Mouse (Mus musculus) gastrocnemius, adult 18-20 months (tissue): ENCODE measurements around the gene Mid1. TPM values are rescaled to one million over a fixed set of nuclear protein-coding genes. Genes with fewer than 3 reads are reported as not detected.
"Not testable (repeated sequence)": the region's sequence is repeated elsewhere in the genome, so short reads cannot be mapped to it uniquely, and the experiment has no call there.

Experiments used
- DNase-seq: peaks from one replicate; pipeline ENCODE4 v3.0.0; 2021; ENCODE audit warnings: low spot score
- total RNA-seq, 2 experiments: library from RNA; stranded (reverse); gene quantifications; 2 replicates each; pipeline ENCODE4 v1.2.3; 2021

Gene Mid1
- total RNA-seq, 2 experiments from 2014 or later: 3.7 to 7.3 TPM

DNA sequence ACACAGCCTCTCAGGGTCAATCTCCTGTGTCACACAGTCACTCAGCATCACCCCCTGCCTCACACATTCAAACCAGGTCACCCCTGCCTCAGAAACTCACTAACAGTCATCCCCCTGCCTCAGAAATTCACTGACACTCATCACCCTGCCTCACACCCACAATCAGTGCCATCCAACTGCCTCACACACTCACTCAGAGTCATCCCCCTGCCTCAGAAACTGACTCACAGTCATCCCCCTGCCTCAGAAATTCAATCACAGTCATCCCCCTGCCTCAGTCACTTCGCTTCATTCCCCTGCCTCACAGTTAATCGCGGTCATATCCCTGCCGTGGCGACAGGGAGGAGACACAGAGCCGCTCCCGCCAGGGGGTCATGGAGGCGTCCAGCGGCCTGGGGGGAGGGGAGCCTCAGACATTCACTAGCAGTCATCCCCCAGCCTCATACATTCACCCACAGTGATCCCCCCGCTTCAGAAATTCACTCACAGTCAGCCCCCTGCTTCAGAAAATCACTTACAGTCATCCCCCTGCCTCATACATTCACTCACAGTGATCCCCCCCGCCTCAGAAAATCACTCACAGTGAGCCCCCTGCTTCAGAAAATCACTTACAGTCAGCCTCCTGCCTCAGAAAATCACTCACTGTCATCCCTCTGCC is 314.4 kb downstream of the Mid1 start:
- DNase-seq: not testable (repeated sequence)

GRCm38 (mm10) chrX:169999912-170000641 is 315.1 kb downstream of the Mid1 start:
- DNase-seq: not testable (repeated sequence)

GRCm38 (mm10) chrX:170000642-170001387 is 315.8 kb downstream of the Mid1 start:
- DNase-seq: not testable (repeated sequence)

DNA sequence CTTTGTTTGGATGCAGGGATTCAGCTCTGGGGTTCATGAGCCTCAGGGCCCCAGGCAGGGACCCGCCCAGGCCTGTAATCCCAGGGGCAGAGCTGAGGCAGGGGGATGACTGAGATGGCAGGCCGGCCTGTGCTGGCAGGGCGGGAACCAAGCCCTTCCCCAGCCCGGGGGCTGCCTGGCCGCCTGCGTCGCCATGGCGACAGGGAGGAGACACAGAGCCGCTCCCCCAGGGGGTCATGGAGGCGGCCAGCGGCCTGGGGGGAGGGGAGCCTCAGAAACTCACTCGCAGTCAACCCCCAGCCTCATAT is 316.3 kb downstream of the Mid1 start:
- not testable (repeated sequence) for DNase-seq

- not testable (repeated sequence) for DNase-seq
Observed at GRCm38 (mm10) chrX:170002510-170003197, 317.7 kb downstream of the Mid1 start.

GRCm38 (mm10) chrX:170003536-170003935 is 318.5 kb downstream of the Mid1 start:
- DNase-seq: not testable (repeated sequence)

GRCm38 (mm10) chrX:170004236-170004635 is 319.2 kb downstream of the Mid1 start:
- not testable (repeated sequence) for DNase-seq

GRCm38 (mm10) chrX:170004793-170005192 is 319.8 kb downstream of the Mid1 start:
- not testable (repeated sequence) for DNase-seq

- DNase-seq: not testable (repeated sequence)
Observed at GRCm38 (mm10) chrX:170005194-170005593, 320.2 kb downstream of the Mid1 start.

DNA sequence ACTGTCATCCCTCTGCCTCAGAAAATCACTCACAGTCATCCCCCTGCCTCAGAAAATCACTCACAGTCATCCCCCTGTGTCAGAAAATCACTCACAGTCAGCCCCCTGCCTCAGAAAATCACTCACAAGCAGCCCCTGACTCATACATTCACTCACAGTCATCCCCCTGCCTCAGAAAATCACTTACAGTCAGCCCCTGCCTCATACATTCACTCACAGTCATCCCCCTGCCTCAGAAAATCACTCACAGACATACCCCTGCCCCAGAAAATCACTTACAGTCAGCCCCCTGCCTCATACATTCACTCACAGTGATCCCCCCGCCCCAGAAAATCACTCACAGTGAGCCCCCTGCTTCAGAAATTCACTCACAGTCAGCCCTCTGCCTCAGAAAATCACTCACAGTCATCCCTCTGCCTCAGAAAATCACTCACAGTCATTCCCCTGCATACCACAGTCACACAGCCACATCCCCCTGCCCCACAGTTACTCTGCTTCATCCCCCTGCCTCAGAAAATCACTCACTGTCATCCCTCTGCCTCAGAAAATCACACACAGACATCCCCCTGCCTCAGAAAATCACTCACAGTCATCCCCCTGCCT is 320.8 kb downstream of the Mid1 start:
- DNase-seq: not testable (repeated sequence)

GRCm38 (mm10) chrX:170006694-170007247 is 321.8 kb downstream of the Mid1 start:
- not testable (repeated sequence) for DNase-seq

DNA sequence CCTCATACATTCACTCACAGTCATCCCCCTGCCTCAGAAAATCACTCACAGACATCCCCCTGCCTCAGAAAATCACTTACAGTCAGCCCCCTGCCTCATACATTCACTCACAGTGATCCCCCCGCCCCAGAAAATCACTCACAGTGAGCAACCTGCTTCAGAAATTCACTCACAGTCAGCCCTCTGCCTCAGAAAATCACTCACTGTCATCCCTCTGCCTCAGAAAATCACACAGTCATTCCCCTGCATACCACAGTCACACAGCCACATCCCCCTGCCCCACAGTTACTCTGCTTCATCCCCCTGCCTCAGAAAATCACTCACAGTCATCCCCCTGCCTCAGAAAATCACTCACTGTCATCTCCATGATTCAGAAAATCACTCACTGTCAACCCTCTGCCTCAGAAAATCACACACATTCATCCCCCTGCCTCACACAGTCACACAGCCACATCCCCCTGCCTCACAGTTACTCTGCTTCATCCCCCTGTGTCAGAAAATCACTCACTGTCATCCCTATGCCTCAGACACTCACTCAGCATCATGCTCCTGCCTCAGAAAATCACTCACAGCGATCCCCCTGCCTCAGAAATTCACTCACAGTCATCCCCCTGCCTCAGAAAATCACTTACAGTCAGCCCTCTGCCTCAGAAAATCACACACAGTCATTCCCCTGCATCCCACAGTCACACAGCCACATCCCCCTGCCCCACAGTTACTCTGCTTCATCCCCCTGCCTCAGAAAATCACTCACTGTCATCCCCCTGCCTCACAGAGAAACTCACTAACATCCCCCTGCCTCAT is 322.6 kb downstream of the Mid1 start:
- not testable (repeated sequence) for DNase-seq

GRCm38 (mm10) chrX:170008179-170008467 is 323.1 kb downstream of the Mid1 start:
- DNase-seq: not testable (repeated sequence)

GRCm38 (mm10) chrX:170008584-170008983 is 323.6 kb downstream of the Mid1 start:
- not testable (repeated sequence) for DNase-seq

- DNase-seq: peak; percentile 90
Observed at GRCm38 (mm10) chrX:170009016-170009750, 324.2 kb downstream of the Mid1 start, which contains the start of gene Gm21887. Gm21887 (plus strand) TSS chrX:170009659.

GRCm38 (mm10) chrX:170009801-170010221 is 324.8 kb downstream of the Mid1 start:
- DNase-seq: peak; percentile 100

GRCm38 (mm10) chrX:170010581-170011528 is 325.9 kb downstream of the Mid1 start:
- DNase-seq: not testable (repeated sequence)

- not testable (repeated sequence) for DNase-seq
Observed at GRCm38 (mm10) chrX:170011529-170011879, 326.5 kb downstream of the Mid1 start.
